Mouse (Mus musculus) forelimb bud, embryonic 11.5 days (tissue): ENCODE measurements around the gene Dlg2.

Experiments
- DNase-seq: peaks from one replicate; pipeline ENCODE4 v3.0.0-alpha.2; 2012; ENCODE audit warnings: low read depth, low spot score

Gene Dlg2

GRCm38 (mm10) chr7:90476313-90477245 lies at the start of gene Dlg2:
Gene Dlg2, plus strand, starts transcription at chr7:90476672.
- no peak for DNase-seq

DNA sequence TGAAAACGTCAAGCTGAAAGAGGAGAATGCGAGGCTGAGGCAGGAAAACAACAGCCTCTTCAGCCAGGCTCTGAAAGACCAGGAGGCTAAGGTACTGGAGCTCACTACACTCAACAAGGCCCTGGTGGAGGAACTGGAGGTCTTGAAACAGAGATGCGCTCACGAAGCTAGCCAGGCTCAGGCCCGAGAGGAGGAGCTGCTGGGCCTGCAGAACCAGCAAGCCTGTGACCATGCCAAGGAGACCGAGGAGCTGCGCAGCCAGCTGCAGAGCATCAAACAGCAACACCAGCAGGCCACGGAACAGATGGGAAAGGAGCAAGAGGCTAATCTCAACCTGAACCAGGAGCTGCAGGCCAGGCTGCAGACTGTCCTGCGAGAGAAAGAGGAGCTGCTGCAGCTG lies 49.5 kb upstream of the Dlg2 start:
- DNase-seq, result no peak

DNA sequence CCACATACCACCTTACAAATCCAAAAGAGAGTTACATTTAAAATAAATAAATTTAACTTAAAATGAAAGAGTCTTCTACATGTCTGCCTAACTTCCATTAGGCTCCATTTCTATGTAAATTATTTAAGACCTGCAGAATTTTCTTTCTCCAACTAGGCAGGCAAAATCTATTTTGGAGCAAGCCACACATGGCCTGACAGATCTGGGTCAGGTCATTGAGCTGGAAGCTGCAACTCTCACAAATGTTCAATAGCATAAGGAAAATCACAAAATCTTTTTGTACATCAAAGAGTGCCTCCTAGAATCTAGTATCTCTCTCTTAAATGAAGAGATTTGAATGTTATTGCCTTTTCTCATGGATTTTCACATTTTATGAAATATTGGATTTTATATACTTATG lies 44.3 kb upstream of the Dlg2 start:
- no peak for DNase-seq

DNA sequence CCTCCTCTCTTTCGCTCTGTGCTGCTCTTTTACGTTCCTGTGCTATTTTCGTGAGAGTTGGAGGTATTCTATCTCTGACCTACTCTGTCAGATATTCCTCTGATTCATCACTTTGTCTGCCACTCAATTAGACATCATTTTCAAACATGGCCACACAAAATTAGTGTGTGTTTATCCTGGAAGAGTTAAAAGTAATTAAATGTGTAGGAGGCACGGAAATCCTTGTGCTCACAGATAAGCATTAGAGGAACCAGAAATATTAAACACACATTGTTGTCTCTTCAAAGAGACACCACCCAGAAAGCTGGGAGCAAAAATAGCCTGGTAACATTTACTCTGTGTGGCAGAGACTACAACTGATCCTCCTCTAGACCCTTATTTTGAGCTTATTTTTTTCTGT lies 36.4 kb upstream of the Dlg2 start:
- DNase-seq, result no peak

GRCm38 (mm10) chr7:90442070-90442469 lies 34.4 kb upstream of the Dlg2 start:
- no peak for DNase-seq

DNA sequence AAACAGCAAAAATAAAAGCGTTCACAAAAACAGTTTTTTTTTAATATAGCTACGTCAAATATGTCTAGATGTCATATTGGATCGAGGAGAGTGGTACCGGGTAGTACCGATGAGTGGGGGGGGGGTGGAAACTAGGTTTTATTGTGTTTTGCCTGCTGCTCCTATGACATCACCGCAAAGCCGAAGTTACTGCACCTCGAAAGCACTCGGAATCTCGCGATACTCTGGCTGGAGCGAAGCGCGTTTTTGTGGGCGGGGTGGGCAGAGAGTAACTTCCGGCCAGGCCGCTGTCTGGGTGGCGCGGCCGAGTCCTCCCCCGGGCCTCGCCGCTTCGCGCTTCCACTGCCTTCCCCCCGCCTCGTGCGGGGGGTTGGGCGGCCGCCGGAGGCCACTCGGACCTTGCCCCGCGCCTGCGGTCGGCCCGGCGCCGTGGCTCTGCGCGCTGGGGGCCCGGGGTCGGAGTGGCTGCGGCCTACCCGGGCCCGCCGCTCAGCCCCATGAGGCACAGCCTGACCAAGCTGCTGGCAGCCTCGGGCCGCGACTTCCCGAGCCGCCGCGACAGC lies 33.9 kb upstream of the Dlg2 start, which contains the start of gene Crebzf:
Crebzf (plus strand) TSS at position 212 of the 563 bp plus-strand sequence.
- DNase-seq, result peak; percentile 99

- peak; percentile 36 for DNase-seq
Measured at GRCm38 (mm10) chr7:90443101-90444091, 33.1 kb upstream of the Dlg2 start.

DNA sequence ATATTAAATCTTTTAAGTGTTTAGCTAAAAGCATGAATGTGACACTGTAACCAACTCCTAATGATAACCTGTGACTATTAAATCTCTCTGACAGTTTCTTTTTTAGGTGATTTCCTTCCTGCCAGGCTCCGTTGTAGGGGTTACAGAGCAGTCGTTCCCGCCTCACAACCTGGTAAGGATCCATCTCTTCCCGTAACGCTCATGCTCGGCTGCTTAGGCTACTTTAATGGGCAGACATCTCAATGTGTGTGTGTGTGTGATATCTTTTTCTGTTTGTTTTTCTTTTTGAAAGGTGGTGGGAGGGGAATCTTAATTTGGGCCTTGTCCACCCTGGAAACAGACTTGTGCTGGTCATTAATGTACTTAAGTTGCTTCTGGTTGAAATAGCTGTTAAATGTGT lies 32.3 kb upstream of the Dlg2 start:
- no peak for DNase-seq

DNA sequence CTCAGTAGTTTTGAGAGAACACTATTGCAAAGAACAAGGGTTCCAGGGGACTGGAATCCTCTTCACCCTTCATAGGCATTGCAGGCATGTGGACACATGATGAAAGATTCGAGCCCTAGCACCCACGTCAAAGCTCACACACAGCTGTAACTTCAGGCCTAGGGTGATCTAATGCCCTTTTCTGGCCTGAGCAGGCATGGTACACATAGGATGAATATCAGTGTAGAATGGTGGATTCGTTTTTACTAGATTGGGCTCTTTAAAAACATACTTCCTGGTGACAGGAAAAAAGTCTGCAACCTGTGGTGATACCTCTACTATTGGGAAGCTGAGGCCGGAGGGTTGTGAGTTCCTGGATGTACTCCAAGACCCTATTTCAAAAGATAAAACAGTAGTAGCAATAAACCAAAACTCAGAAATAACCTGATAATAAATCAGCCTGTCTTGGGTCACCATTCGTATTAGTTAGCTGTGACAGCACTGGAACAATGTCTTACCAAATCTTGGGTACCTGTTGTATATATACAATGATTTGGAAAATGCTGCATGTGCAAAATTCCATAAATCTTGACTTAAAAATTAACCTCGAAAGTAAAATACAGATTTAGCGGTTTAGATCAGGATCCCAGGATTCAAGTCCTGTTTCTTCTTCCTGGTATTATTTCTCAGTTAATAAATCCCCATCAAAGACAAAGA lies 20.2 kb upstream of the Dlg2 start:
- DNase-seq, result no peak

GRCm38 (mm10) chr7:90456845-90457468 lies 19.5 kb upstream of the Dlg2 start, which contains the start of gene Tmem126a:
Gene Tmem126a, minus strand, starts transcription at chr7:90457229.
- DNase-seq, result peak; percentile 89

DNA sequence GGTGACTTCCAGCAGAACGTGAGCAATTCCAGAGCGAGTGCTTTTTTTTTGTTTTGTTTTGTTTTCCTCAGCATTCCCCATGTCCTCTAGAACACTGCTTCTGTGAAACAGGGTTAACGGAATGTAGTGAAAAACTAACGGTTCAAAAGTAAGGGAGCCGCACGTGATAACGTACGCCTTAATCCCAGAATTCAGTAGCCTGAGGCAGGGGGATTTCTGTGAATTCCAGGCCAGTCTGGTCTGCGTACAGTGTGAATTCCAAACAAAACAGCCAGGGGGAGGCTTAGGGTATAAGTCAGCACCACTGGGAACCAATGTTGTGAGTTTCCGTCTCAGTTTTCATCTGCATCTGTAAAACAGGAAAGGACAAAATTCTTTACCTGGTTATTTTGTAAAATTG lies 19.0 kb upstream of the Dlg2 start:
- DNase-seq, result peak; percentile 40

GRCm38 (mm10) chr7:90460330-90460729 lies 16.1 kb upstream of the Dlg2 start:
- DNase-seq, result no peak

DNA sequence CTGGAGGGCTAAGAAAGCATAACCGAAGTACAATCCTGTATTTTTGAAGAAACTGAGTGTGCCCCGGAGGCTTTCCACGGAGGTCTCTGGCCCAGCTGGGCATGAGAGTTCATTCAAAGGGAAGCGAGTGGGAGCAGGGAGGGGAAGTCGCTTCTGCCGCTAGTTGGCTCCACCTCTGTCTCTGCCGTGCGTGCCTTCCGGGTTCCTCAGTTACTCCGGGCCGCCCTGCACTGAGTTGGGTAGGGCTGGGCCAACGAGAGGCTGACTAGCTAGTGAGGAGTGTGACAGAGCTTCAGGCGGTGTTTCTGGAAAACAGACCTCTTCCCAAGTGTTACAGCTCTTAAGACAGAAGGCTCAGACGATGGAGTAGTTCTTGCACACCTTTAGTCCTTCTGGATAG lies 15.5 kb upstream of the Dlg2 start:
- no peak for DNase-seq

GRCm38 (mm10) chr7:90461441-90461840 lies 15.0 kb upstream of the Dlg2 start:
- no peak for DNase-seq

- no peak for DNase-seq
Measured at GRCm38 (mm10) chr7:90473511-90473910, 3.0 kb upstream of the Dlg2 start.

- peak; percentile 98 for DNase-seq
Measured at GRCm38 (mm10) chr7:90475793-90476312, 619 bp upstream of the Dlg2 start, which contains the start of gene Tmem126b. Gene Tmem126b, minus strand, starts transcription at chr7:90476001.

GRCm38 (mm10) chr7:90482607-90483006 lies 6.1 kb downstream of the Dlg2 start:
- no peak for DNase-seq

GRCm38 (mm10) chr7:90508124-90508523 lies 31.7 kb downstream of the Dlg2 start:
- no peak for DNase-seq

GRCm38 (mm10) chr7:90512293-90512692 lies 35.8 kb downstream of the Dlg2 start:
- DNase-seq, result peak; percentile 16
